Mouse (Mus musculus) spleen, embryonic (tissue): ENCODE data around the gene Duox1.
"Not testable (repeated sequence)": the region's sequence is repeated elsewhere in the genome, so short reads cannot be mapped to it uniquely, and the experiment has no call there.

ENCODE experiments used
- CTCF ChIA-PET: fragments of 350-600 bp; sonication (Branson Sonifier 250); formaldehyde crosslinking; loops from one replicate; lab custom pipeline; 2022; lab: Charles Lee

Duox1 gene

DNA sequence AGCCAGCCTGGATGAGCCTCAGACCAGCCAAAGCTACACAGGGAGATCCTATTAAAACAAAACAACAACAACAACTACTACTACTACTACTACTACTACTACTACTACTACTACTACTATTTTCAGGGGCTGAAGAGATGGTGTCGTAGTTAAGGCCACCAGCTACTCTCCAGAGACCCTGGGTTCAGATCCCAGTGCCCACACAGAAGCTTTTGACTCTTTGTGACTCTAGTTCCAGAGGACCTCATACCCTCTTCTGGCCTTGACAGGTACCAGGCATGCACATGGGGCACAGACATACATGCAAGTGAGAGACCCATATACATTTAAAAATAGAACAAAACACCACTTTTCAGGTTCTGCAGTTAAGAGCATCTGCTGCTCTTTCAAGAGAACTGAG, 57.1 kb downstream of the Duox1 start:
- CTCF ChIA-PET = no interaction called here

DNA sequence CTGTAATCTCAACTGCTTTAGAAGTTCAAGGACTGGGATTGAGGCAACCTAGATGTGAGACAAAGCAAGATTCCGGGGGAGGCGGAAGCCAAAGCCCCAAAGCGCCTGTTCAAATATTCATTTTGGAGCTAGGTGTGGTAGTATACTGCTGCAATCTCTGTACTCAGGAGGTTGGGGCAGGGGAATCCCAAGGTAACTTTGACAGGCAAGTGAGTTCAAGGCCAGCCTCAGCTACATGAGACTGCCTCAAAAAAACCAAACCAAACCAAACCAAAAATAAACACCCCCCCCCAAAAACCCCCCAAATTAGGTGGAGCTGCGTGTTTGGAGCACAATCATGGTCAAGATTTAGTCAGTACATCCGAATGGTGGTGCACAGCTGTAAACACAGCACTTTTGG, 58.5 kb downstream of the Duox1 start:
- CTCF ChIA-PET = no interaction called here

DNA sequence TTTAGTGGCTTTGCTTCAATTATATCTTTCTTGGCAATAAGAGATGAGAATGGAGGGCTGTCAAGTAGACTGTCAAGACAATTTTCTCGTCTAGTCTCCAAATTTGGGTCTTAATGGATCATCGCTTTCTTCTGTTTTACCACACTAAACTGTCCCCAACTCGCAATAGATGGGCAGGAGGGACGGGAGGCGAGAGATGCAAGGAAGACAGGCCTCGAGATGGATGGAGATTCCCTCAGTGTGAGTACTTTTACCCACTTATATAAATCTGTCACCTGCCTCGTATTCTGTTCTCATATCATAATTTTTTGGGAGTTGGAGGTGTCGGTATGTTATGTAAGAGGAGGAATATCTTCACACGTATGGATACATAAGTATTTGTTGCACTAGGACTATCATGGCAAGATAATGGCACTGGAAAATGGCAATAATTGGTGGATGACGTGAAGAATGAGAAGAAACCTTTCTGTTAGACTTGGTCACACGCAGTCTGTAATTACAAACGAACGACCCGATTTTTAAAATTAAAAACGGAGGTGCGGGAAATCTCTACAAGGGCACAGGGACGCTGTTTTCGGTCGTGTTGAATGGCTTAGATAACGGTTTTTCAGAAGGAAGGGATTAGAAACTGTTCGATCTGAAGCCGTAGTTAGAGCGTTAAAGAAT, 59.3 kb downstream of the Duox1 start:
- CTCF ChIA-PET = interaction anchor here (0.7 kb wide), 1 partner anchor 257 kb away, joined by 12 read pairs; no protein-coding TSS in a partner anchor

DNA sequence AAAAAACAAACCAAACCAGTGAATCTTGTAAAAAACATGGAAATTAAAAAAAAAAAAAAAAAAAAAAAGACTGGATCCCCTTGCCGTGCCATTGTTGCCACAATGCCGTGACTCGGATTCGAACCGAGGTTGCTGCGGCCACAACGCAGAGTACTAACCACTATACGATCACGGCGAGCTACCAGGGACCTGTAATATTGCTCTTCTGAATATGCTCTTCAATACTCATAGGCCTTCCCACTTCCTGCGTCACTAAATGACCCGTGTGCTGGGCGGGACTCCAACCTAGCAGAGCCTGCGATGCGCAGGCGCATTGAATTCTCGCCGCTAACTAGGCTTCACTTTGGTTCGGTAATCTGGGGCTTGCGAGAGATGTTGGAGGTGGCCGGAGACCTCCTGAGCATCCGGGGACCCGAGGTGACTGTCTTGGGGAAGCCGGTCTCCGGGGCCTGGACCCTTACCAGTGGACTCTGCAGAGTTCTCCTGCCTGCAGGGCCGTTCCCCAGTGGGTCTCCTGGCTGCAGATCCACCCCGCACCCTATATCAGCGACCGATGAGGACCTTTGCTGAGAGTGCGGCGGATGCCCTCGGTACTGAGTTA, 60.0 kb downstream of the Duox1 start:
- CTCF ChIA-PET = interaction anchor here (0.7 kb wide), 1 partner anchor 256 kb away, joined by 12 read pairs; no protein-coding TSS in a partner anchor

DNA sequence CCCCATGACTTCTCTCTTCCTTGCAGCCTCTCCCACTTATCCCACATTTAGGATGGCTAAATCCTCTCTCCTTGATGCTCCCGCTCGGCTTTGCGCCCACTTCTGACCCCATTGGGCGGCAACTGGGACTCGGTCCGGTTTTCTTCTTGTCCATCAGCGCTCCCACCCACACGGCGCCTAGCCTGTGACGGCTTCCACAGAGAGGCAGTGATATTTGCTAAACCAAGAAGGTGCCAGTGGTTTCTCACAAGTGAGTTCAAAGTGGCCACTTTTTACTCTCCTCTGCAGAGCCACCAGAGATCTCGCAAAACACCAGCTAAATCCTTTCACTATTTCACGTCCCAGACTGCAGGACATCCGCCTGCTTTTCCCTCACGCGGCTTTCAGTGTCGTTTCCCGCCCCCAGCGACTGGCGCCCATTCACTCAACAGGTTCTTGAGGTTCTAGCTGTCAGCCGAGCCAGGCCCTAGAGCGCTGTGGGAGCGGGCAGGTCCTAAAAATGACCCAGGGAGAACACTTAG, 60.6 kb downstream of the Duox1 start:
- CTCF ChIA-PET = no interaction called here

DNA sequence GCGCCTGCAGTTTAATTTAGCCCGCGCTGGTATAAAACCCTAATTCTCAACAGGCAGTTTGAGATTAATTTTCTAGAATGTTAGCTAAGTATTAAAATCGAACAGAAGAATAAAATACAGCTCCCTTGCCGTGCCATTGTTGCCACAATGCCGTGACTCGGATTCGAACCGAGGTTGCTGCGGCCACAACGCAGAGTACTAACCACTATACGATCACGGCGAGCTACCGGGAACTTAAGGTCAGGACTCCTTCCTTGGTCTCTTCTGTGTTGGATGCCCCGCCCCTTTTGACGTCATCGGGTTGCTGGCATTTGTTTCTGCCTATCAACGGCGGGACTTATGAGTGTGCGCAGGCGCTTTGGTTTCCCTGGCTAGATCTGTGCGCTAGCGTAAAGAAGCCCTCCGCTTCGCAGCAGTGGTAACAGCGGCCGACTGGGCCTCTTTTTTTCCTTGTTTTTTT, 61.8 kb downstream of the Duox1 start:
- CTCF ChIA-PET = no interaction called here

DNA sequence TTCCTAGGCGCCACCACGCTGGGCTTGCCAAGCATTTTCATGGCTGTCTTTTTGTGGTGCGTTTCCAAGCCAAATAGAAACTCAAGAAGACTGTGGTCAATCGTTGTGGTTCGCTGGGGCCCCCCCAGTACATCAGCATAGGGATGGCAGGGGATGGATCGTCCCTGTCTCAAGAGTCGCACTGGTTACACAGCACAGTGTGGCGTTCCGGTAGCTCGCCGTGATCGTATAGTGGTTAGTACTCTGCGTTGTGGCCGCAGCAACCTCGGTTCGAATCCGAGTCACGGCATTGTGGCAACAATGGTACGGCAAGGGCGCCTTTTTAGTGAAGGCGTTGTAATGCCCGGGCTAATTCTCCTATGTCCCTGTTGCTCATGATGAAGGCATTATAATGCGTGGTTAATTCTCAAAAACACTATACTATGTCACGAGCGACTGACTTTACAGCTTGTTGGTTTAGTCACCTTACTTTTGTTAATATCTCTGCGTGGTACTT, 62.3 kb downstream of the Duox1 start:
- CTCF ChIA-PET = interaction anchor here (0.6 kb wide), 1 partner anchor 88 kb away, joined by 3 read pairs; no protein-coding TSS in a partner anchor

DNA sequence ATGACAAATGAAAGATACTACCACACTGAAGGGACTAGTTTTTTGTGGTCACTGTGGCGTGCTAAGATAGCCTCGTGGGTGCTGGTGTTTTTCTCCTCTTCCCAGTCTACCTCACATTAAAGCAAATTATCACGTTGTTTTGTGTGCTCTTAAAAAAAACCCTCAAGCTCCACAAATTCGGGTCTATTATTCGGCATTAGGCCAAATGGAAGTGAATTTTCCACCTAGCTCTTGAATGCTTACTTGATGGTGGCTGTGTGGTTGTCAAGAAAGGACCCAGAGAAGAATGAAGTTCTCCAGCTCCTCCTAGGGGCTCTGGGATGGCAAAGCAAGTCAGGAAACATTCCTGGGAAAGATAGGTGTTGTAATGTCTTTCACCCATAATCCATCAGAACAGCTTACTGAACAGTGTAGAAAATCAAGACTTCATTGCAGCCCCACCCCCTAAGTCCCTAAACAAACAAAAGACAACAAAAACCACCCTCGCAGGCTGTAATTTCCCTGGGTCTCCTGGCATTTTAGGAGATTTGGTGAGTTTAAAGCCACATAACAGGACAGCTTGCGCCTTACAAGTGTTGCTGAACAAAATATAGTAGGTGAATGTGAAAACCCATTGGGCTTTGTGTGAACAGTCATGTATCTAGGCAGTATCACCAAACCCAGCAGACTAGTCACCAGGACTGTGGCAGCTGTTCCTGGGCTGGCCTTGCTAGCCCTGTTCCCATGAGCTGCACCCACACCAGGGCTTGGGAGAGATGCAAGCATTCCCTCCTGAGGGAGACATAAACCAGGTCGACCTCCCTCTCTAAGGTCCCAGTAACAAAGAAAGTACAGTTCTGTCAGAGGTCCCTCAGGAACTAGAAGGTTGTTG, 63.2 kb downstream of the Duox1 start:
- CTCF ChIA-PET = interaction anchor here (0.6 kb wide), 1 partner anchor 87 kb away, joined by 3 read pairs; no protein-coding TSS in a partner anchor

DNA sequence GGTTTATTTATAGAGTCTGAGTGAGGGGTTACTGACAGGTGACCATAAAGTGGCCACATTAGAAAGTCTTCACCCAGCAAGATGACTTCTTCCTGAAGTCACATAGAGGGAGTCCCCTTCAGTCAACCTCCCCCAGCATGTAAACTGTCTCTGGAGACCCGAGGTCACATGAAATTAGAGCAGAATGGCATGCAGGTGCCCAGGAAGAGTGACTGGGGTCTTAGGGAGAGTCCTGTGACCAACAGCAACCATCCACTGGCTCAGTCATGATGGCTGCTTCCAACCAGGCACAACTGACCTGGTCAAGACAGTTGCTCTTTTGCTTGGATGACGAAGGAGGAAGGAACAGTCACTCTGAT, 63.8 kb downstream of the Duox1 start:
- CTCF ChIA-PET = no interaction called here

DNA sequence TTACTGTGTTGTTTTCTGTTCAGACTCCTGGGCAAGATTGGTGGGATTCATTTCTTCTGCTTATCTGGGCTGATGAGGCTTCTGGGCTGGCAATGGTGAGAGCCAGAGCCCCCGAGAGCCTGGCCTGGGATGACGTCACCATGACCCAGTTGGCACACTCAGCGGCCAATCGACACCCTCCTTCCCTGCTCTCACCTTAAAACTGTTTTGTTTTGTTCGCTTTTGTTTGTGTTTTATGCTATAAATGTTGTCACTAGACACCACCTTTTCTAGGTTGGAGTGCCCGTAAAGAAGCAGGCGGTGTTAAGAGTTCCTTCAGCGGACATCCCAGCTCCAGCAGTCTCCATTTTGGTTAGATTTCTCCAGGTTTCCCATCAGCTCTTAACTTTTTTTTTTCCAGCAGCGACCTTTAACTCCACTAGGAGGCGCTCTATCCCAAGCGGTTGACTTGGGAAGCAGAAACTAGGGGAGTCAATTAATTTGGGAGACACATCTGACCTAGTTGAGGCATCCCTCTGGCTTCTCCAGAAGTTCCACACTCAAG, 65.4 kb downstream of the Duox1 start:
- CTCF ChIA-PET = no interaction called here

DNA sequence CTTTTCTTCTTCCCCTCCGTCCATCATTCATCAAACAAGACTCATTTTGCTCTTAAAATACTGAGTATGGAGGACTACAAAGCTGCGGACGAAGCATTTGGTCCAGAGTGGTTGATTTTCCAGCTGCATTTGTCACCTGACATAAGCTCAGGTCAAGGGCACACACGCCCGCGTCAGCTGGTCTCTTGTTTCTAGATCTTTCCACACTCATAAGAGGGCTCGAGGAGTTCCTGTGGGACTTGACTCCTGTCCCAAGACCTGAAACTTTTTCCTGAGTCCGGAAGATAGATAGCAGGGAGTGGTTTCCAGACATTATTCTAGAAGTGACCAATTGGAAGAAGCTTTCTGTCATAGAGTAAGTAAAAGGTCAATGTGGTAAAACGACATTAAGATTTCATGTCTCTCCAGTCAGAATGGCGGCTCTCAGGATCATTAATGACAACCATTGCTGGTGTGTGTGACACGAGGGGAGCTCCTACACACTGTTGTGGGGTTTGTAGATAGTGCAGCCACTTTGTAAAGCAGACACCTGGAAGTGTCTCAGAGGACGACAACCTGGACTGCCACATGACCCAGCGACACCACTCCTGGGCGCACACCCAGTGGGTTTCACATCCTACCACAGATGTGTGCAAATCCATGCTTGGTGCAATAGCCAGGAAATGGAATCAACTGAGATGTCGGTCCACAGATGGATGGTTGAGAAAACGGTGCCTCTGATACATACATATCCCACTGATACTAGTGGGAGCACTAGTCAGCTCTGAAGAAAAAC, 66.0 kb downstream of the Duox1 start:
- CTCF ChIA-PET = interaction anchor here (0.6 kb wide), 1 partner anchor 1374 kb away, joined by 4 read pairs; no protein-coding TSS in a partner anchor

DNA sequence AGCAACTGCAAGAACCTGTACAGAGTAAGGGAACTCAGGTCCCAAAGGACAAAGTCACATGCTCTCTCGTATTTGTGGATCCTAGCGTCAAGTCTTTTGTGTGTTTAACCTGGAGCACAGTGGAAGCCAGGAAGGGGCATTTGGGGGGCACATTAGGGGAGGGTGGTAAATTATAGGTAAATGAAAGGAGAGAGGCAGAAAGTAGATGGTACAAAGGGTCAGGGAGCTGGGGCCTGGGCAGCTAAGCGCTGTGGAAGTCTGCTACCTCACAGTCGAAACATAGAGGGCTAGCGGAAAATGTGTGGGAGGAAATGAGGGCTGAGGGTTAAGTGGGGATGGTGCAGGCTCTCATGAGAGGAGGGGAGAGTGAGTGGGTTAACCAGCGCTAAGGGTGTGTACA, 66.6 kb downstream of the Duox1 start:
- CTCF ChIA-PET = interaction anchor here (0.6 kb wide), 1 partner anchor 1374 kb away, joined by 4 read pairs; no protein-coding TSS in a partner anchor

DNA sequence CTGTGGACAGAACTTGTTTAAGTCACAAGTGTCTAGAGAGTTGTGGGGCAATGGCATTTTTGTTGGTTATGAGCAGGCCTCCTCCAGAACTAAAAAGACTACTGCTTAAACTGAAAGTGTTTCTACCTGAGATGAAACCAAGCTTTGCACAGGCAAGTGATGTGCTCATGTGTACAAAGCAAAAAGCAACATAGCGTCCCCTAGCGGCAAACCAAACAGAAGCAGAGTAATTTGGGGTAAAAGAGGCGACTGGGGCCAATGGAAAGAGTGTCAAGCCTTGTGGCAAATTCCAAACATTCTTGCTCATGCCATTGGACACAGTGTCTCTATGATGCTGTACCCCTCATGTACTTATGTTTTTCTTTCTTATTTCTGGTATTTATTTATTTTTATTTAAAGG, 69.6 kb downstream of the Duox1 start:
- CTCF ChIA-PET = no interaction called here

DNA sequence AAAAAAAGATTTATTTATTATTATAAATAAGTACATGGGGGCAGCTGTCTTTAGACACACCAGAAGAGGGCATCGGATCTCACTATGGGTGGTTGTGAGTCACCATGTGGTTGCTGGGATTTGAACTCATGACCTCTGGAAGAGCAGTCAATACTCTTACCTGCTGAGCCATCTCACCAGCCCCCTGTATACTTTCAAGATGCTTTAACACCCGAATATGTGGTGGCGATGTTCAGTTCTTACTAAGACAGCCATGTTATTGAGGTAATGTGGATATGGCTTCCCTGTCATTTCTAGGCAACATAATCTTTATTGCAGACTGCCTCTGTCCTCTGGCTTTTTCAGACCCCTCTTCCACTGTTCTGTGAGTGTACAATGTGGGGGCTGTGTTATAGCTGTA, 71.7 kb downstream of the Duox1 start:
- CTCF ChIA-PET = not testable (repeated sequence)

DNA sequence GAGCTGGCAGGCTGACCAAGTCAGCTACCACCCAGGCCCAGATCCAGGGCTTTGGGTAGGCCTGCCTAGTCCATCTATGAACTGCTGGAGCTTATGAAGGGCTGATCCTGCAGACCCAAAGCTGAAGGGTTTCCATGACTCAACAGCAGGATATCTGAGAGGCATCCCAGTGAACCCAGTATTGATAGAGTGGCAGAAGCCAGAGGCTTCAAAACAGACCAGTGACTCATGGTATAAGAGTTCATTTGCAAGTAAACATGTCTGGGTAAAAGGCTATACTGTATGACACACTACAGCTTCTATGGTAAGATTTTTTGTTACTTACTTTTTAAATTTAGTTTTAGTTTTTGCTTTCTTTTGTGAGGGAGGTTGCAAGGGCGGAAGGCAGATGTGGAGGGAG, 80.7 kb downstream of the Duox1 start:
- CTCF ChIA-PET = no interaction called here
